Mouse (Mus musculus) c-Kit-positive CD71-positive TER-119-positive erythroid progenitor cells, embryonic 14.5 days (primary cell): ENCODE measurements around the gene Zfp583.
A peak's percentile ranks its signal among the peaks of the same experiment; 100 is the strongest.

Experiments used
- DNase-seq: peaks from one replicate; pipeline ENCODE4 v3.0.0-alpha.2; 2013; ENCODE audit warnings: low spot score

Zfp583 gene

GRCm38 (mm10) chr7:6285842-6286705 is 45.0 kb downstream of the Zfp583 start, which contains the start of gene Zfp667:
Gene Zfp667 (plus strand): TSS chr7:6286579.
- DNase-seq = peak; percentile 93

- DNase-seq = no peak
These were observed 45.7 kb downstream of the Zfp583 start for GRCm38 (mm10) chr7:6285366-6285765.

GRCm38 (mm10) chr7:6284442-6285012 is 46.6 kb downstream of the Zfp583 start:
- no peak for DNase-seq

- DNase-seq = peak; percentile 82
These were observed 47.5 kb downstream of the Zfp583 start for GRCm38 (mm10) chr7:6283451-6284075.

GRCm38 (mm10) chr7:6282749-6283148 is 48.3 kb downstream of the Zfp583 start:
- DNase-seq = peak; percentile 87

- peak; percentile 36 for DNase-seq
These were observed 53.2 kb downstream of the Zfp583 start for GRCm38 (mm10) chr7:6277906-6278305.

GRCm38 (mm10) chr7:6265695-6266094 is 65.4 kb downstream of the Zfp583 start:
- DNase-seq = peak; percentile 61
